Mouse (Mus musculus) heart, postnatal 36 days (tissue): ENCODE measurements around the gene Plxnb2. TPM values are rescaled to one million over a fixed set of nuclear protein-coding genes. Genes with fewer than 3 reads are reported as not detected.
A peak's percentile ranks its signal among the peaks of the same experiment; 100 is the strongest.

Experiments used
- DNase-seq, 2 experiments: peaks; one replicate each; pipeline ENCODE4 v3.0.0; 2021 to 2022
- intact Hi-C: fragments of 180-260 bp; cut with DNase I; formaldehyde crosslinking; loops from one replicate; pipeline ENCODE4 v1.15.1; 2025
- microRNA-seq, 2 experiments: library from miRNA; unstranded; fragments of <30 nt; microRNA quantifications; one replicate each; pipeline ENCODE4 v1.2.0; 2021; ENCODE audit warnings: borderline number of aligned reads in 2 of 2
- total RNA-seq, 2 experiments: library from RNA; stranded (reverse); gene quantifications; 2 replicates each; pipeline ENCODE4 v1.2.3; 2021

The Plxnb2 gene
- total RNA-seq, 2 experiments from 2014 or later: 92.4 to 100 TPM

GRCm38 (mm10) chr15:89136461-89137155 is 44.0 kb downstream of the Plxnb2 start:
- intact Hi-C loops: no loop called here
- DNase-seq: no peak

- no peak for DNase-seq
- intact Hi-C loops: no loop called here
Observed at GRCm38 (mm10) chr15:89131316-89131715, 49.3 kb downstream of the Plxnb2 start.

GRCm38 (mm10) chr15:89130245-89130644 is 50.3 kb downstream of the Plxnb2 start:
- DNase-seq: no peak
- intact Hi-C loops: no loop called here

- intact Hi-C loops: loop anchor here (2.0 kb wide), 2 partner anchors 22 to 68 kb away; partner anchors contain the start of gene Dennd6b
- peak; percentile 86 to 92 for DNase-seq
Observed at GRCm38 (mm10) chr15:89128382-89129350, 51.9 kb downstream of the Plxnb2 start, which contains the start of gene Hdac10. TSS of gene Hdac10 (minus strand) at chr15:89128700.

GRCm38 (mm10) chr15:89127364-89127940 is 53.1 kb downstream of the Plxnb2 start:
- intact Hi-C loops: no loop called here
- DNase-seq: no peak

- DNase-seq: no peak
- intact Hi-C loops: no loop called here
Observed at GRCm38 (mm10) chr15:89126622-89127021, 54.0 kb downstream of the Plxnb2 start.

GRCm38 (mm10) chr15:89125351-89125750 is 55.2 kb downstream of the Plxnb2 start:
- intact Hi-C loops: no loop called here
- no peak for DNase-seq

GRCm38 (mm10) chr15:89124312-89124711 is 56.3 kb downstream of the Plxnb2 start:
- no peak for DNase-seq
- intact Hi-C loops: loop anchor here (5.0 kb wide), 1 partner anchor 233 kb away; the partner anchor contains the start of genes Lmf2 and Ncaph2

GRCm38 (mm10) chr15:89123595-89123994 is 57.0 kb downstream of the Plxnb2 start:
- intact Hi-C loops: loop anchor here (2.0 to 5.0 kb wide), 2 partner anchors 87 to 234 kb away; partner anchors contain the start of genes Lmf2, Ncaph2 and Ppp6r2
- no peak for DNase-seq

- intact Hi-C loops: loop anchor here (2.0 to 5.0 kb wide), 2 partner anchors 88 to 234 kb away; partner anchors contain the start of genes Lmf2, Ncaph2 and Ppp6r2
Observed at GRCm38 (mm10) chr15:89122649-89123366, 57.8 kb downstream of the Plxnb2 start, which contains the start of gene Tubgcp6. TSS of gene Tubgcp6 (minus strand) at chr15:89123112.

GRCm38 (mm10) chr15:89118007-89118406 is 62.6 kb downstream of the Plxnb2 start:
- DNase-seq: no peak
- intact Hi-C loops: no loop called here

More at GRCm38 (mm10) chr15:89122649-89123366, 57.8 kb downstream of the Plxnb2 start, which contains the start of gene Tubgcp6:
- peak; percentile 96 to 97 for DNase-seq

- intact Hi-C loops: no loop called here
- DNase-seq: peak in 1 of 2 experiments; percentile 25
Observed at GRCm38 (mm10) chr15:89110147-89110546, 70.4 kb downstream of the Plxnb2 start.

- intact Hi-C loops: no loop called here
- no peak for DNase-seq
Observed at GRCm38 (mm10) chr15:89106976-89107375, 73.6 kb downstream of the Plxnb2 start.

GRCm38 (mm10) chr15:89106073-89106472 is 74.5 kb downstream of the Plxnb2 start:
- intact Hi-C loops: no loop called here
- no peak for DNase-seq

Small RNA genes lying within 50 kb of the gene (microRNA-seq; reads per million reads assigned to microRNA genes)
- gene Mir6958 (0 to 4.7 reads per million in 2 experiments), gene Mir7118 (0 to 0.72 reads per million in 2 experiments)

Other genes with a start within 250 kb of the Plxnb2 start
- gene Ttll8, start 226.4 kb downstream of the Plxnb2 start, total RNA-seq: not detected
- not detected for gene Mlc1, start 201.8 kb downstream of the Plxnb2 start, total RNA-seq
- gene Mov10l1, start 197.9 kb downstream of the Plxnb2 start, total RNA-seq: 10 to 100 TPM; 89.7 to 92.7 TPM
- gene Panx2, start 121.1 kb downstream of the Plxnb2 start, total RNA-seq: 1 to 10 TPM; 1.3 to 1.7 TPM
- gene Trabd, start 105.7 kb downstream of the Plxnb2 start, total RNA-seq: 10 to 100 TPM; 45.6 to 50.5 TPM
- gene Selenoo, start 91.7 kb downstream of the Plxnb2 start, total RNA-seq: 10 to 100 TPM; 15.4 to 17.1 TPM
- gene Tubgcp6, start 57.7 kb downstream of the Plxnb2 start, total RNA-seq: 1 to 10 TPM; 8.6 to 8.8 TPM
- gene Hdac10, start 52.1 kb downstream of the Plxnb2 start, total RNA-seq: 1 to 10 TPM; 7.1 to 7.4 TPM
- gene Mapk12, start 40.1 kb downstream of the Plxnb2 start, total RNA-seq: 10 to 100 TPM; 21.5 to 23.7 TPM
- 1 to 10 TPM; 1.7 to 2.0 TPM for gene Mapk11, start 31.2 kb downstream of the Plxnb2 start, total RNA-seq
- gene Dennd6b, start 15.7 kb upstream of the Plxnb2 start, total RNA-seq: 10 to 100 TPM in 1 of 2 experiments, 1 to 10 TPM in 1; 8.9 to 10.5 TPM
- 10 to 100 TPM; 70.5 to 72.5 TPM for gene Ppp6r2, start 30.8 kb upstream of the Plxnb2 start, total RNA-seq
- gene Sbf1, start 134.5 kb upstream of the Plxnb2 start, total RNA-seq: 10 to 100 TPM; 65.7 to 75.5 TPM
- not detected for gene Adm2, start 141.9 kb upstream of the Plxnb2 start, total RNA-seq
- gene Miox, start 153.6 kb upstream of the Plxnb2 start, total RNA-seq: not detected
- gene Lmf2, start 174.9 kb upstream of the Plxnb2 start, total RNA-seq: 10 to 100 TPM; 29.0 to 33.2 TPM
- gene Ncaph2, start 174.9 kb upstream of the Plxnb2 start, total RNA-seq: 10 to 100 TPM; 50.4 to 58.6 TPM
- 10 to 100 TPM; 25.2 to 28.2 TPM for gene Sco2, start 193.1 kb upstream of the Plxnb2 start, total RNA-seq
- gene Tymp, start 196.3 kb upstream of the Plxnb2 start, total RNA-seq: under 1 TPM; 0.41 to 0.64 TPM
- gene Odf3b, start 198.5 kb upstream of the Plxnb2 start, total RNA-seq: under 1 TPM; 0.97 to 0.98 TPM
- not detected for gene Klhdc7b, start 204.1 kb upstream of the Plxnb2 start, total RNA-seq
- not detected for gene Syce3, start 229.7 kb upstream of the Plxnb2 start, total RNA-seq
- gene Cpt1b, start 245.1 kb upstream of the Plxnb2 start, total RNA-seq: 100 to 1,000 TPM; 573 to 577 TPM
- 1 to 10 TPM; 1.6 to 2.8 TPM for gene C730034F03Rik, start 248.8 kb upstream of the Plxnb2 start, total RNA-seq
- 10 to 100 TPM; 14.5 to 17.8 TPM for gene Gm44502, start 248.9 kb upstream of the Plxnb2 start, total RNA-seq
- gene Chkb, start 249.1 kb upstream of the Plxnb2 start, total RNA-seq: 10 to 100 TPM; 51.2 to 57.0 TPM